Mouse (Mus musculus) pancreas, adult 10 weeks (tissue): ENCODE data around the gene Ercc6l. TPM values are rescaled to one million over a fixed set of nuclear protein-coding genes. Genes with fewer than 3 reads are reported as not detected.

Experiments
- polyA plus RNA-seq: library from polyadenylated mRNA; stranded (reverse); fragments of 350-450 nt; fragmentation: Illumina TruSeq; extraction: RNeasy Lipid Tissue Mini Kit (QIAGEN cat#74804); gene quantifications from one replicate; pipeline ENCODE4 v1.2.3, GENCODE M21; 2015; ENCODE audit warnings: low read depth, low replicate concordance; ENCODE audit not compliant: insufficient read depth

Gene Ercc6l
- polyA plus RNA-seq, result not detected

DNA sequence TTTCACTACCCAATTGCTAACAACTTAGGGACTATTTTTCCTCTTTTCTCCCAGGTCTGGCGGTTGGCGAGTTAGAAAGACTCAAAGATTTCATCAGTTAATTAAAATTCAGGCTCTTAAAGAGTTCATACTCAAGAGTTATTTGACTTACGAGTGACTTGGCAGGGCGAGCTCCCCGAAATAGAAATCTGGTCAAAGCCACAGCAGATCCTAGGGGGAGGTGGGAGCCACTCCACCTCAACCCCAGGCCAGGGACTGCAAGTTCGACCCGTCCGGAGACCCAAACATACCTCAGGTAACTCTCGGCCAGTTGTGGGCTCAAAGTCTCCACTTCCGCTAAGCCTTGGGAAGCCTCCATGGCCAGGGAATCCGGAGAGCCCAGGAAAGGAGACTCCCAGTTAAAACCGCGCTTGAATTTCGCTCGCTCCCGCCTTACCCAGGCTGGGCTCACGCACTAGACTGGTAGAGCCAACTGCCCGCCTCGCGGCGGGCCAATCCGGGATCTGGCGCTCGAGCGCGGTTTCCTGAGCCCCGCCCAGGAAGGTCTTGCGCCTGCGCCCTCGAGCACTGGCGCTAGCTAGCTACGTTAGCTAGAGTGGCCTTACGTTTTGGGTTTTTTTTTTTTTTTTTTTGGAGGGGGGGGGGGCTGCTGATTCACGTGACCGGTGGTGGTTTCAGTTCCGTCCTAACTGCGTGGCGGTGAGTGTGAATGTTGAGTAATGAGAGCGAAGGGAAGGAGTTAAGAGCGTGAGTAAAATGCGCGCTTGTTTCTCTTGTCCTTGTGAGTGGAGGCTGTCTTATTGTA, at the start of gene Ercc6l:
Gene Ercc6l, minus strand, starts transcription at position 474 of the 805 bp plus-strand sequence.

DNA sequence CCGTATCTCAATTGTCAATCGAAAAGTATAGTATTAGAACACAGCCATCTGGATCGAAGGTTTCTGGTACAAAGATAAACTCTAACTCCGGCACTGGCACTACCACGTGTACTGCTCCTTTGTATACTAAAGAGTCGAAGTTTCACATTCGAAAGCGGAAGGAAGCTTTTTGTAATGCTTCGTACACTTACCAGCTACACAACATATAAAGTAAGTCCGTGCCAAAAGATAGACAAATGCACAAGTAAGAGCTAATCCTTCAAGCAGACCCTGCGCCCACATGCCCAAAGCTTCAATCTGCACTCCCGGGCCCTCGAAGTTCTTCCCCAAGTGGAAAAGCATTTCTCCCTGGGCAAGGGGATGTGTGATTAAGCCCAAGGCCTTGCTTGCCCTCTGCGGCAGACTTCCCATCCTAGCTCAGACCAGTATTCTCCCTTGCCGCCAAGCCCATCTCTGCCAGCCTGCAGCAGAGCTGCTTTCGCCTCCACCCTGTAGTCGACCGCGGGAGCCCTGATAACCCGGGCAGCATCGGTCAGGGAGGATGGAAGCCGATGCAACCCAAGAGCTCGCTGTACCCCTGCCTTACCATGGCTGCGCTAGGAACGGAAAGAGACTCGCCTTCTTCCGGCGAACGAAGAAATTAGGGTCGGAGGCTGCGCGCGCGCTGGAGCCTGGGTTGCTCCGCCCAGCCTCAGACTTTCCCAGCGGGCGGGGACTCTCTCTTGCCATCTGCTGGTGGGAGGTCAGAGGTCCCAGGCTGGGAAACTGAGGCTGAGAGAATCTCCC, 32.0 kb upstream of the Ercc6l start, which contains the start of gene Rps4x:
Gene Rps4x, minus strand, starts transcription at position 683 of the 786 bp plus-strand sequence.

DNA sequence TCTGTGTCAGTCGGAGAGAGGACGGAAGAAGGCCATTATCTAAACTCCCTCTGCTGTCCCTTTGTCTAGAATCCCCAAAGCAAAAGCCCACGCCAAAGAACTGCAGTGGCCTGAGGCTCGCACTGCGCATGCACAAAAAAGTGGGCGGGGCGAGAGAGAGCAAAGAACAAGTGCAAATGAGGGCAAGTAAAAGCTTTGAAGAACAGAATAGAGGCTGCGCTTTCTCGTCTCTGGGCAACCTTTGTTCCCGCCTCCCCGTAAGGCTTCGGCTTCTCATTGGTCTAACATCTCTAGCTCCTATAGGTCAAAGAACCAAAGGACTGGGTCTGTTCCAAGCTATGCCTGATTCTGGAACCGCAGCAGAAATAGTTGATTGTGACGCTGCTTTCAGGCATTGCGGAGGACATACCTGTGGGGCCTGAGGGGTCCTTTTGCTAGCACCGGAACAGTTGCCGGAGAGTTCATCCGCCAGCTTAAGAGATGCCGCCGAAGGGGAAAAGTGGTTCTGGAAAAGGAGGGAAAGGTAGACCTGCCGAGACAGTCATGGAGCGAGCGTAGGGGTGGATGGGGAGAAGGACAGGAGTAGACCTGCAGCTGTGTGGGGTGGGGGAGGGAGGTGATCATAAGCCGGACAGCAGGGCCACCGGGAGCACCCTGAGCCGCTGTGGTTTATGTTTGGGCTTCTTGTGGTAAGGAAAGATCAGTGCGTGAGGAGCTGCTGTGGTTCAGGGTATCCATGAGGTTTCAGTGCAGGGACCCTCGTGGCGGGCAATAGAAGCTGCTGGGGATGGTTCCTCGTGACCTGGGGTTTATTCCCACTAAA, 37.6 kb downstream of the Ercc6l start, which contains the start of gene Pin4:
Gene Pin4, plus strand, starts transcription at position 406 of the 823 bp plus-strand sequence.

Other genes with a start within 250 kb of the Ercc6l start
- gene Rtl5, start 85.8 kb downstream of the Ercc6l start, polyA plus RNA-seq, result 5.8 TPM
- gene Pin4, start 37.6 kb downstream of the Ercc6l start, polyA plus RNA-seq, result 10.4 TPM
- 556 TPM for gene Rps4x, start 32.3 kb upstream of the Ercc6l start, polyA plus RNA-seq
- gene Cited1, start 95.1 kb upstream of the Ercc6l start, polyA plus RNA-seq, result 1.0 TPM